Mouse (Mus musculus) hindbrain, postnatal 0 days (tissue): Measurements from ENCODE around the gene Ppfia2. TPM values are rescaled to one million over a fixed set of nuclear protein-coding genes. Genes with fewer than 3 reads are reported as not detected.

Experiments used
- ATAC-seq: fragments of 200-750 bp; cut with Nextera tagmentation; 2 replicates; pipeline ENCODE4 v1.8.0; 2017; ENCODE audit warnings: mild to moderate bottlenecking, moderate TSS enrichment, moderate library complexity
- DNase-seq: peaks from one replicate; pipeline ENCODE4 v3.0.0-alpha.2; 2015; ENCODE audit warnings: low spot score
- H3K27ac ChIP-seq: fragments of 300-500 bp; sonication (generic); 2 replicates; pipeline ENCODE4 v1.5.1; 2014; ENCODE audit warnings: mild to moderate bottlenecking
- H3K27me3 ChIP-seq: fragments of 300-500 bp; sonication (generic); 2 replicates; pipeline ENCODE4 v1.6.1; 2014; ENCODE audit warnings: low read length, mixed read lengths; ENCODE audit not compliant: insufficient read depth
- H3K36me3 ChIP-seq: fragments of 300-500 bp; sonication (generic); 2 replicates; pipeline ENCODE4 v1.6.1; 2014; ENCODE audit warnings: low read length, mixed read lengths; ENCODE audit not compliant: insufficient read depth
- H3K4me1 ChIP-seq: fragments of 300-500 bp; sonication (generic); 2 replicates; pipeline ENCODE4 v1.6.1; 2014; ENCODE audit warnings: antibody characterized with exemption, low read length, mixed read lengths; ENCODE audit not compliant: insufficient read depth
- H3K4me2 ChIP-seq: fragments of 300-500 bp; sonication (generic); 2 replicates; pipeline ENCODE4 v1.6.1; 2014; ENCODE audit warnings: low read depth, mild to moderate bottlenecking, low read length, moderate library complexity, mixed read lengths
- H3K4me3 ChIP-seq: fragments of 300-500 bp; sonication (generic); 2 replicates; pipeline ENCODE4 v1.5.1; 2014; ENCODE audit warnings: low read length
- H3K9ac ChIP-seq: fragments of 300-500 bp; sonication (generic); replicated peaks from 2 replicates; pipeline ENCODE4 v1.6.1; 2014; ENCODE audit warnings: mild to moderate bottlenecking, low read length, moderate library complexity, mixed read lengths
- H3K9me3 ChIP-seq: fragments of 300-500 bp; sonication (generic); 2 replicates; pipeline ENCODE4 v1.6.1; 2016; ENCODE audit warnings: low read length, mixed read lengths
- CTCF ChIP-seq: IDR thresholded peaks from 2 replicates; pipeline ENCODE4 v1.5.1; 2016; ENCODE audit warnings: antibody characterized with exemption, control low read depth, low read depth
- WGBS: fragments of 180-500 bp; shearing (Covaris S2); extraction: QIAGEN DNeasy Blood & Tissue Kit; methylation state at CpG from one replicate; pipeline ENCODE4 v1.1.7; 2014; 5-methylcytosine and 5-hydroxymethylcytosine counted together
- polyA plus RNA-seq: library from polyadenylated mRNA; unstranded; fragments of >200 nt; fragmentation: Nextera tagmentation; extraction: Ambion mirVana; gene quantifications from 2 replicates; pipeline ENCODE4 v1.2.1, GENCODE M21; 2015
- total RNA-seq: library from RNA; depleted of rRNA; stranded (reverse); fragments of >200 nt; gene quantifications from 2 replicates; pipeline ENCODE4 v1.2.3, GENCODE M21; 2014

The Ppfia2 gene
- total and polyA plus RNA-seq, 2 experiments from 2014 or later = 30.3 to 45.5 TPM

GRCm38 (mm10) chr10:106738190-106738589, 268.1 kb downstream of the Ppfia2 start:
- ATAC-seq (no peak), DNase-seq (no peak)
- no peak overlapping the region for H3K4me2 ChIP-seq
- H3K9ac ChIP-seq = no peak overlapping the region
- WGBS = 75% methylated on average over 3 of the region's 3 CpGs
- H3K4me3 ChIP-seq = no peak overlapping the region
- H3K27me3 ChIP-seq = no peaks in the 10 kb centered on the region
- no peaks in the 10 kb centered on the region for H3K9me3 ChIP-seq
- TF ChIP-seq CTCF = no peak
- no peaks in the 10 kb centered on the region for H3K36me3 ChIP-seq
- no peak overlapping the region for H3K27ac ChIP-seq
- no peaks in the 10 kb centered on the region for H3K4me1 ChIP-seq

- no peak for TF ChIP-seq CTCF
- Histone ChIP-seq H3K4me3 (no peak overlapping the region), H3K9ac (no peak overlapping the region), H3K36me3 (no peaks in the 10 kb centered on the region), H3K27me3 (no peaks in the 10 kb centered on the region), H3K9me3 (no peaks in the 10 kb centered on the region), H3K4me1 (no peaks in the 10 kb centered on the region), H3K4me2 (no peak overlapping the region), H3K27ac (no peak overlapping the region)
- ATAC-seq (no peak), DNase-seq (no peak)
Measured at GRCm38 (mm10) chr10:106744966-106745365, 274.8 kb downstream of the Ppfia2 start.

- H3K9ac ChIP-seq = no peak overlapping the region
- no peaks in the 10 kb centered on the region for H3K36me3 ChIP-seq
- no peak overlapping the region for H3K4me3 ChIP-seq
- H3K27ac ChIP-seq = no peak overlapping the region
- no peaks in the 10 kb centered on the region for H3K4me1 ChIP-seq
- WGBS = 78% methylated on average over 6 of the region's 6 CpGs
- H3K9me3 ChIP-seq = no peaks in the 10 kb centered on the region
- H3K4me2 ChIP-seq = no peak overlapping the region
- DNase-seq (no peak), ATAC-seq (no peak)
- H3K27me3 ChIP-seq = no peaks in the 10 kb centered on the region
- no peak for TF ChIP-seq CTCF
Measured at GRCm38 (mm10) chr10:106761061-106761460, 290.9 kb downstream of the Ppfia2 start.

GRCm38 (mm10) chr10:106763785-106764184, 293.6 kb downstream of the Ppfia2 start:
- Histone ChIP-seq H3K4me1 (no peaks in the 10 kb centered on the region), H3K36me3 (no peaks in the 10 kb centered on the region), H3K27ac (no peak overlapping the region), H3K4me3 (no peak overlapping the region), H3K9me3 (no peaks in the 10 kb centered on the region), H3K4me2 (no peak overlapping the region), H3K27me3 (no peaks in the 10 kb centered on the region), H3K9ac (no peak overlapping the region)
- DNase-seq = no peak
- WGBS = 72% methylated on average over 7 of the region's 7 CpGs
- ATAC-seq = no peak
- no peak for TF ChIP-seq CTCF

- no peak overlapping the region for H3K4me2 ChIP-seq
Measured at GRCm38 (mm10) chr10:106775571-106775970, 305.4 kb downstream of the Ppfia2 start.

GRCm38 (mm10) chr10:106815447-106815846, 345.3 kb downstream of the Ppfia2 start:
- Histone ChIP-seq H3K4me3 (no peak overlapping the region), H3K9ac (no peak overlapping the region), H3K4me2 (no peak overlapping the region), H3K27me3 (no peaks in the 10 kb centered on the region), H3K36me3 (no peaks in the 10 kb centered on the region), H3K4me1 (no peaks in the 10 kb centered on the region), H3K9me3 (no peaks in the 10 kb centered on the region), H3K27ac (no peak overlapping the region)
- no peak for DNase-seq
- 22% methylated on average over 2 of the region's 2 CpGs for WGBS
- ATAC-seq = no peak
- TF ChIP-seq CTCF = no peak

More at GRCm38 (mm10) chr10:106775571-106775970, 305.4 kb downstream of the Ppfia2 start:
- Histone ChIP-seq H3K36me3 (no peaks in the 10 kb centered on the region), H3K27me3 (no peaks in the 10 kb centered on the region), H3K4me3 (no peak overlapping the region), H3K27ac (no peak overlapping the region), H3K4me1 (no peaks in the 10 kb centered on the region), H3K9ac (no peak overlapping the region), H3K9me3 (no peaks in the 10 kb centered on the region)
- 95% methylated on average over 1 of the region's 1 CpGs for WGBS
- ATAC-seq (no peak), DNase-seq (no peak)
- TF ChIP-seq CTCF = no peak

GRCm38 (mm10) chr10:106818381-106818780, 348.2 kb downstream of the Ppfia2 start:
- H3K4me1 ChIP-seq = no peaks in the 10 kb centered on the region
- no peak overlapping the region for H3K27ac ChIP-seq
- H3K9ac ChIP-seq = no peak overlapping the region
- H3K9me3 ChIP-seq = no peaks in the 10 kb centered on the region
- no peaks in the 10 kb centered on the region for H3K36me3 ChIP-seq
- no peak overlapping the region for H3K4me2 ChIP-seq
- 86% methylated on average over 4 of the region's 4 CpGs for WGBS
- H3K27me3 ChIP-seq = no peaks in the 10 kb centered on the region
- no peak overlapping the region for H3K4me3 ChIP-seq
- no peak for ATAC-seq
- no peak for DNase-seq
- no peak for TF ChIP-seq CTCF
